Mouse (Mus musculus) hindbrain, embryonic 16.5 days (tissue): ENCODE data around the gene Frmpd2. TPM values are rescaled to one million over a fixed set of nuclear protein-coding genes. Genes with fewer than 3 reads are reported as not detected.
A peak's percentile ranks its signal among the peaks of the same experiment; 100 is the strongest.
"Not testable (repeated sequence)": the region's sequence is repeated elsewhere in the genome, so short reads cannot be mapped to it uniquely, and the experiment has no call there.

Experiments
- ATAC-seq: fragments of 200-750 bp; cut with Nextera tagmentation; 2 replicates; pipeline ENCODE4 v1.8.0; 2017; ENCODE audit warnings: moderate TSS enrichment, moderate library complexity
- H3K27ac ChIP-seq: fragments of 300-500 bp; sonication (generic); 2 replicates; pipeline ENCODE4 v1.5.1; 2014; ENCODE audit warnings: low read depth, mild to moderate bottlenecking, control low read depth, low read length, moderate library complexity
- H3K27me3 ChIP-seq: fragments of 300-500 bp; sonication (generic); replicated peaks from 2 replicates; pipeline ENCODE4 v1.6.1; 2014; ENCODE audit warnings: low read length; ENCODE audit not compliant: control insufficient read depth, insufficient read depth
- H3K36me3 ChIP-seq: fragments of 300-500 bp; sonication (generic); 2 replicates; pipeline ENCODE4 v1.6.1; 2014; ENCODE audit warnings: mild to moderate bottlenecking, low read length, moderate library complexity, mixed read lengths; ENCODE audit not compliant: control insufficient read depth, insufficient read depth
- H3K4me1 ChIP-seq: fragments of 300-500 bp; sonication (generic); 2 replicates; pipeline ENCODE4 v1.6.1; 2014; ENCODE audit warnings: low read depth, low read length; ENCODE audit not compliant: control insufficient read depth, insufficient read depth
- H3K4me2 ChIP-seq: fragments of 300-500 bp; sonication (generic); 2 replicates; pipeline ENCODE4 v1.6.1; 2014; ENCODE audit warnings: mild to moderate bottlenecking, low read length, control low read depth, moderate library complexity
- H3K4me3 ChIP-seq: fragments of 300-500 bp; sonication (generic); 2 replicates; pipeline ENCODE4 v1.5.1; 2014; ENCODE audit warnings: mild to moderate bottlenecking, low read length, control low read depth, moderate library complexity
- H3K9ac ChIP-seq: fragments of 300-500 bp; sonication (generic); 2 replicates; pipeline ENCODE4 v1.6.1; 2014; ENCODE audit warnings: low read depth, mild to moderate bottlenecking, control low read depth, low read length, moderate library complexity
- H3K9me3 ChIP-seq: fragments of 300-500 bp; sonication (generic); 2 replicates; pipeline ENCODE4 v1.6.1; 2014; ENCODE audit warnings: mild to moderate bottlenecking, low read length, moderate library complexity; ENCODE audit not compliant: control insufficient read depth
- WGBS: fragments of 180-500 bp; shearing (Covaris S2); extraction: QIAGEN DNeasy Blood & Tissue Kit; methylation state at CpG from one replicate; pipeline ENCODE4 v1.1.7; 2014; 5-methylcytosine and 5-hydroxymethylcytosine counted together
- polyA plus RNA-seq: library from polyadenylated mRNA; unstranded; fragments of >200 nt; fragmentation: Nextera tagmentation; extraction: Ambion mirVana; gene quantifications from 2 replicates; pipeline ENCODE4 v1.2.1, GENCODE M21; 2015

The Frmpd2 gene
- 0.09 and 0.34 TPM in 2 replicates for polyA plus RNA-seq

GRCm38 (mm10) chr14:33471331-33471730 is at the start of gene Frmpd2:
Gene Frmpd2 (plus strand): TSS chr14:33471696.
- no peak for ATAC-seq
- Histone ChIP-seq H3K27me3 (no peaks in the 10 kb centered on the region), H3K27ac (no peak within 1 kb of the TSS), H3K4me3 (no peak within 1 kb of the TSS), H3K4me1 (peaks cover 4% of the 10 kb centered on the region), H3K9ac (no peak within 1 kb of the TSS), H3K4me2 (no peak within 1 kb of the TSS), H3K36me3 (no peaks in the 10 kb centered on the region), H3K9me3 (no peaks in the 10 kb centered on the region)
- WGBS = 42% methylated on average over 3 of the region's 3 CpGs

DNA sequence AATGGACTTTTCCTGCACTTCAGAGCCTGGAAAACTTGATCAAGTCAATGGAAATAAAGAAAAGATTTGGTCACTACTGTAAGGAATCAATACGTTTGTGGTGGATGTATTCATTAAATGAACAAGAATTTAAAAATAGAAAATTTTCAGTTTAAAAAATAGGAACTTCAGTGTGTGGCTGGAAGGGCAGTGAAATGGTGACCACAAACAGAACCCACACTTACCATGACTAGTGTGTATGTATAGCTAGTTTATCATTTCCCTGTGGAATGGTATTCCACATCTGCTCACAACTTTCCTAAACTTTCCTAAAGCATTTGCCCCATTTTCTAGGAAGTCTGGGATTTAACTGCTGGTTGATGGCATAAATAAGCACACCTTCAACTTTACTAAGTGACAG is 48.5 kb upstream of the Frmpd2 start:
- WGBS = 94% methylated on average over 1 of the region's 1 CpGs

DNA sequence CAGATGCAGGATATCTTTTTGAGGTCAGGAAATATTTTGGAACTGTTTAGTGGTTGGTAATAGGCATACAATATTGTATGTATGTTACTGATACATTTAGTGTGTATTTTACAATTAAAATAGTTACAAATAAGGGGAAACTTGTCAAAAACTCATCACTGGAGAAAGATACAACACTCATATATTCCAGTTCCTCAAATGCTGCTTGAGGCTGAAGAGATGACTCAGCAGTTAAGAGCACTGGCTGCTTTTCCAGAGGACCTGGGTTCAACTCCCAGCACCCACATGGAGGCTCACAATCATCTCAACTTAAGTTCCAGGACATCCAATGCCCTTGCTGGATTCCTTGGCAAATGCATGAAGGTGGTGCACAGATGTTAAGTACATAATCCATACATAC is 47.4 kb upstream of the Frmpd2 start:
- Histone ChIP-seq H3K4me3 (no peak overlapping the region), H3K4me2 (no peak overlapping the region), H3K27ac (no peak overlapping the region), H3K36me3 (no peaks in the 10 kb centered on the region), H3K9me3 (no peaks in the 10 kb centered on the region), H3K27me3 (no peaks in the 10 kb centered on the region), H3K9ac (no peak overlapping the region), H3K4me1 (no peaks in the 10 kb centered on the region)
- no peak for ATAC-seq

More for the DNA sequence above, 48.5 kb upstream of the Frmpd2 start:
- no peak overlapping the region for H3K9ac ChIP-seq
- ATAC-seq = no peak
- H3K9me3 ChIP-seq = no peaks in the 10 kb centered on the region
- no peaks in the 10 kb centered on the region for H3K4me1 ChIP-seq
- H3K27ac ChIP-seq = no peak overlapping the region
- no peak overlapping the region for H3K4me2 ChIP-seq
- no peak overlapping the region for H3K4me3 ChIP-seq
- H3K36me3 ChIP-seq = no peaks in the 10 kb centered on the region
- H3K27me3 ChIP-seq = no peaks in the 10 kb centered on the region

- H3K27ac ChIP-seq, H3K4me1 ChIP-seq, H3K9ac ChIP-seq, H3K27me3 ChIP-seq, H3K36me3 ChIP-seq, H3K4me2 ChIP-seq, H3K4me3 ChIP-seq, ATAC-seq, H3K9me3 ChIP-seq: not testable (repeated sequence)
- 93% methylated on average over 4 of the region's 4 CpGs for WGBS
Observed at GRCm38 (mm10) chr14:33432485-33432884, 39.0 kb upstream of the Frmpd2 start.

DNA sequence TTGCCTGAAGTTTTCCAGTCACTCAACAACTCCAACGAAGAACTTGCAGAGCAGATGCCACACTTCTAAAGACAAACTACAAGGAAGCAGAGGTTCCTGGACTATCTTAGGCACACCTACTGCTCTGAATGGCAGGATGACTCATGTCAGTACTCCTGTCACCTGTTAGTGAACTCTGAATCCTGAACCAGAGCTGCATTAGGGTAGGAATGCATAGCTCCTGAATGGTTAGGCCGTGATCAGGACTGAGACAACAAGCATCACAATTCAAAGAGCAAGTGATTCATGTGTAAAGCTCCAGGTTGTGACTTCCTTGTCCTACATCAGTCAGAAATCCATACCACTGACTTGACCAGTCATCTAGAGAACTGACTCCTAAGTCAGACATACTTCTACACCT is 27.7 kb upstream of the Frmpd2 start:
- no peak for ATAC-seq

GRCm38 (mm10) chr14:33445962-33446361 is 25.5 kb upstream of the Frmpd2 start:
- Histone ChIP-seq H3K4me3 (peak overlapping the region; percentile 89), H3K27ac (no peak overlapping the region)
- WGBS = 39% methylated on average over 3 of the region's 3 CpGs

More for the DNA sequence above, 27.7 kb upstream of the Frmpd2 start:
- H3K27me3 ChIP-seq = no peaks in the 10 kb centered on the region; the same call in 1 of the 2 replicates
- H3K4me2 ChIP-seq = no peak overlapping the region
- 91% methylated on average over 2 of the region's 2 CpGs for WGBS
- no peaks in the 10 kb centered on the region for H3K9me3 ChIP-seq
- no peak overlapping the region for H3K4me3 ChIP-seq
- H3K27ac ChIP-seq = no peak overlapping the region
- no peaks in the 10 kb centered on the region for H3K36me3 ChIP-seq
- H3K9ac ChIP-seq = no peak overlapping the region
- H3K4me1 ChIP-seq = peaks cover 7% of the 10 kb centered on the region

DNA sequence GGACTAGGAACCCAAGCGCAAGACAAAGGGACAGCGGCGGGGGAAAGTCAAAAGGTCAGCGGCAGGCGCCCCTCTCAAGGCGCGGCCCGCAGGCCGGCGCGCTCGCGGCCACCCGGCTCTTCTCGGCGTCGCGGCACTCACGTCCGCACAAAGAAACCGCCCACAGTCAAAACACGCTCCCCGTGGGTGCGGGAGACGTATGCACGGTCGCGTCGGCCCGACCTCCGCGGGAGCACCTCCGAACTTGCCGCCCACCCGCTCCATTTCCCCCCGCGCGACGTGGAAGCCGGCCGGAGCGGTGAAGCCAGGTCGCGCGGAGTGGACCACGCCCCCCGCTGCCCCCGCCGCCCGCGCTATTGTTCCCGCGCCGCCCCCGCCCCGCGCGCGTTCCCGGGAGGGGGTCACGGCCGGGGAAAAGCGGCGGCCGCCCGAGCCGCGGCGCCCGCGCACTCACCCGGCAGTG is 24.9 kb upstream of the Frmpd2 start:
- under 1% methylated on average over 24 of the region's 72 CpGs for WGBS

More at GRCm38 (mm10) chr14:33445962-33446361, 25.5 kb upstream of the Frmpd2 start:
- no peaks in the 10 kb centered on the region for H3K9me3 ChIP-seq
- H3K4me1 ChIP-seq = peaks cover 7% of the 10 kb centered on the region
- no peaks in the 10 kb centered on the region for H3K36me3 ChIP-seq
- no peak for ATAC-seq
- peak overlapping the region; percentile 95 for H3K9ac ChIP-seq
- peak overlapping the region; percentile 56 for H3K4me2 ChIP-seq
- H3K27me3 ChIP-seq = no peaks in the 10 kb centered on the region; the same call in 1 of the 2 replicates

GRCm38 (mm10) chr14:33447027-33447569 is 24.4 kb upstream of the Frmpd2 start, which contains the start of gene Mapk8:
Gene Mapk8 (minus strand): TSS chr14:33447158.
- Histone ChIP-seq H3K9ac (peak within 1 kb of the TSS; percentile 95), H3K27me3 (no peaks in the 10 kb centered on the region; the same call in 1 of the 2 replicates), H3K36me3 (no peaks in the 10 kb centered on the region), H3K27ac (peak within 1 kb of the TSS; percentile 92), H3K4me3 (peak within 1 kb of the TSS; percentile 89), H3K4me2 (peak within 1 kb of the TSS; percentile 62), H3K9me3 (no peaks in the 10 kb centered on the region), H3K4me1 (peaks cover 7% of the 10 kb centered on the region)
- WGBS = under 1% methylated on average over 42 of the region's 70 CpGs
- peak; percentile 98 for ATAC-seq

More for the DNA sequence above, 24.9 kb upstream of the Frmpd2 start:
- no peak; the same call in none of the 2 replicates for ATAC-seq
- H3K36me3 ChIP-seq = no peaks in the 10 kb centered on the region
- no peaks in the 10 kb centered on the region; the same call in 1 of the 2 replicates for H3K27me3 ChIP-seq
- peak overlapping the region; percentile 56 for H3K4me2 ChIP-seq
- H3K9ac ChIP-seq = peak overlapping the region; percentile 95
- peaks cover 7% of the 10 kb centered on the region for H3K4me1 ChIP-seq
- peak overlapping the region; percentile 92 for H3K27ac ChIP-seq
- peak overlapping the region; percentile 89 for H3K4me3 ChIP-seq
- no peaks in the 10 kb centered on the region for H3K9me3 ChIP-seq

GRCm38 (mm10) chr14:33448276-33448675 is 23.2 kb upstream of the Frmpd2 start:
- H3K4me1 ChIP-seq = peaks cover 7% of the 10 kb centered on the region
- H3K4me3 ChIP-seq = no peak overlapping the region
- no peaks in the 10 kb centered on the region; the same call in 1 of the 2 replicates for H3K27me3 ChIP-seq
- no peak overlapping the region for H3K9ac ChIP-seq
- H3K9me3 ChIP-seq = no peaks in the 10 kb centered on the region
- H3K4me2 ChIP-seq = no peak overlapping the region
- H3K36me3 ChIP-seq = no peaks in the 10 kb centered on the region
- no peak overlapping the region for H3K27ac ChIP-seq
- 82% methylated on average over 4 of the region's 4 CpGs for WGBS
- no peak for ATAC-seq
